Mouse (Mus musculus): ENCODE measurements around the gene B4galt2. TPM values are rescaled to one million over a fixed set of nuclear protein-coding genes. Genes with fewer than 3 reads are reported as not detected.

The B4galt2 gene
- total and polyA plus RNA-seq, 3 experiments, result 4.0 to 9.3 (median 4.3) TPM

- Histone ChIP-seq H3K27me3 (ENCODE audit: control insufficient read depth, insufficient read depth, low read length) (no peaks in the 10 kb centered on the region), H3K4me3 (no peak overlapping the region), H3K27ac (no peak overlapping the region), H3K36me3 (ENCODE audit: control insufficient read depth, insufficient read depth, low read length) (no peaks in the 10 kb centered on the region), H3K4me1 (ENCODE audit: control insufficient read depth, insufficient read depth, low read length) (no peaks in the 10 kb centered on the region), H3K9ac (ENCODE audit: low read depth, low read length) (no peak overlapping the region), H3K79me2 (replicated peaks; ENCODE audit: control insufficient read depth, insufficient read depth, low read length) (no peaks in the 10 kb centered on the region)
- no peak for DNase-seq
- WGBS, result 72% methylated on average over 10 of the region's 10 CpGs
- TF ChIP-seq POLR2A (IDR thresholded peaks at IDR 0.05; ENCODE audit: insufficient read depth, low read depth, low read length), result no peak
- no peak for TF ChIP-seq EP300 (IDR thresholded peaks at IDR 0.05; ENCODE audit: insufficient read depth, low read depth, low read length)
- no peak for TF ChIP-seq CTCF (IDR thresholded peaks at IDR 0.05)
- intact Hi-C loops (cut with DNase I), result no loop called here
Observed at GRCm38 (mm10) chr4:117878301-117878700, 5.0 kb downstream of the B4galt2 start.

- intact Hi-C loops (cut with DNase I), result no loop called here
Observed at GRCm38 (mm10) chr4:117873615-117874014, 9.7 kb downstream of the B4galt2 start.

GRCm38 (mm10) chr4:117872471-117872886 is 10.8 kb downstream of the B4galt2 start, which contains the start of gene Ccdc24:
Gene Ccdc24 (minus strand): TSS chr4:117872557.
- Histone ChIP-seq H3K9ac (ENCODE audit: low read depth, low read length) (no peak within 1 kb of the TSS), H3K27me3 (ENCODE audit: control insufficient read depth, insufficient read depth, low read length) (no peaks in the 10 kb centered on the region), H3K79me2 (replicated peaks; ENCODE audit: control insufficient read depth, insufficient read depth, low read length) (no peaks in the 10 kb centered on the region), H3K27ac (no peak within 1 kb of the TSS), H3K4me1 (ENCODE audit: control insufficient read depth, insufficient read depth, low read length) (no peaks in the 10 kb centered on the region), H3K4me3 (no peak within 1 kb of the TSS), H3K36me3 (ENCODE audit: control insufficient read depth, insufficient read depth, low read length) (no peaks in the 10 kb centered on the region)
- TF ChIP-seq POLR2A (IDR thresholded peaks at IDR 0.05; ENCODE audit: insufficient read depth, low read depth, low read length), result no peak
- TF ChIP-seq CTCF (IDR thresholded peaks at IDR 0.05), result no peak
- no peak for TF ChIP-seq EP300 (IDR thresholded peaks at IDR 0.05; ENCODE audit: insufficient read depth, low read depth, low read length)
- intact Hi-C loops (cut with DNase I), result no loop called here
- 20% methylated on average over 14 of the region's 14 CpGs for WGBS
- DNase-seq, result no peak

More at GRCm38 (mm10) chr4:117873615-117874014, 9.7 kb downstream of the B4galt2 start:
- no peak overlapping the region for H3K27ac ChIP-seq
- no peak for TF ChIP-seq CTCF (IDR thresholded peaks at IDR 0.05)
- TF ChIP-seq POLR2A (IDR thresholded peaks at IDR 0.05; ENCODE audit: insufficient read depth, low read depth, low read length), result no peak
- TF ChIP-seq EP300 (IDR thresholded peaks at IDR 0.05; ENCODE audit: insufficient read depth, low read depth, low read length), result no peak
- H3K4me1 ChIP-seq (ENCODE audit: control insufficient read depth, insufficient read depth, low read length), result no peaks in the 10 kb centered on the region
- DNase-seq, result no peak
- H3K4me3 ChIP-seq, result no peak overlapping the region
- H3K9ac ChIP-seq (ENCODE audit: low read depth, low read length), result no peak overlapping the region
- WGBS, result 88% methylated on average over 9 of the region's 9 CpGs
- H3K79me2 ChIP-seq (replicated peaks; ENCODE audit: control insufficient read depth, insufficient read depth, low read length), result no peaks in the 10 kb centered on the region
- no peaks in the 10 kb centered on the region for H3K36me3 ChIP-seq (ENCODE audit: control insufficient read depth, insufficient read depth, low read length)
- no peaks in the 10 kb centered on the region for H3K27me3 ChIP-seq (ENCODE audit: control insufficient read depth, insufficient read depth, low read length)

GRCm38 (mm10) chr4:117871787-117872186 is 11.5 kb downstream of the B4galt2 start:
- Histone ChIP-seq H3K27me3 (ENCODE audit: control insufficient read depth, insufficient read depth, low read length) (no peaks in the 10 kb centered on the region), H3K36me3 (ENCODE audit: control insufficient read depth, insufficient read depth, low read length) (no peaks in the 10 kb centered on the region), H3K4me1 (ENCODE audit: control insufficient read depth, insufficient read depth, low read length) (no peaks in the 10 kb centered on the region), H3K79me2 (replicated peaks; ENCODE audit: control insufficient read depth, insufficient read depth, low read length) (no peaks in the 10 kb centered on the region), H3K27ac (no peak overlapping the region), H3K4me3 (no peak overlapping the region), H3K9ac (ENCODE audit: low read depth, low read length) (no peak overlapping the region)
- TF ChIP-seq EP300 (IDR thresholded peaks at IDR 0.05; ENCODE audit: insufficient read depth, low read depth, low read length) (no peak), CTCF (IDR thresholded peaks at IDR 0.05) (no peak), POLR2A (IDR thresholded peaks at IDR 0.05; ENCODE audit: insufficient read depth, low read depth, low read length) (no peak)
- WGBS, result 70% methylated on average over 7 of the region's 7 CpGs
- DNase-seq, result no peak
- intact Hi-C loops (cut with DNase I), result no loop called here

GRCm38 (mm10) chr4:117870437-117870836 is 12.8 kb downstream of the B4galt2 start:
- intact Hi-C loops (cut with DNase I), result no loop called here
- no peak for DNase-seq
- Histone ChIP-seq H3K9ac (ENCODE audit: low read depth, low read length) (no peak overlapping the region), H3K4me1 (ENCODE audit: control insufficient read depth, insufficient read depth, low read length) (no peaks in the 10 kb centered on the region), H3K36me3 (ENCODE audit: control insufficient read depth, insufficient read depth, low read length) (no peaks in the 10 kb centered on the region), H3K27me3 (ENCODE audit: control insufficient read depth, insufficient read depth, low read length) (no peaks in the 10 kb centered on the region), H3K27ac (no peak overlapping the region), H3K4me3 (no peak overlapping the region), H3K79me2 (replicated peaks; ENCODE audit: control insufficient read depth, insufficient read depth, low read length) (no peaks in the 10 kb centered on the region)
- no peak for TF ChIP-seq POLR2A (IDR thresholded peaks at IDR 0.05; ENCODE audit: insufficient read depth, low read depth, low read length)
- no peak for TF ChIP-seq CTCF (IDR thresholded peaks at IDR 0.05)
- TF ChIP-seq EP300 (IDR thresholded peaks at IDR 0.05; ENCODE audit: insufficient read depth, low read depth, low read length), result no peak
- WGBS, result 43% methylated on average over 1 of the region's 1 CpGs

- no peaks in the 10 kb centered on the region for H3K79me2 ChIP-seq (replicated peaks; ENCODE audit: control insufficient read depth, insufficient read depth, low read length)
- no peaks in the 10 kb centered on the region for H3K36me3 ChIP-seq (ENCODE audit: control insufficient read depth, insufficient read depth, low read length)
- H3K4me3 ChIP-seq, result no peak overlapping the region
- TF ChIP-seq CTCF (IDR thresholded peaks at IDR 0.05) (no peak), POLR2A (IDR thresholded peaks at IDR 0.05; ENCODE audit: insufficient read depth, low read depth, low read length) (no peak), EP300 (IDR thresholded peaks at IDR 0.05; ENCODE audit: insufficient read depth, low read depth, low read length) (no peak)
- no peak overlapping the region for H3K9ac ChIP-seq (ENCODE audit: low read depth, low read length)
- no peaks in the 10 kb centered on the region for H3K4me1 ChIP-seq (ENCODE audit: control insufficient read depth, insufficient read depth, low read length)
- no peak overlapping the region for H3K27ac ChIP-seq
- 74% methylated on average over 9 of the region's 9 CpGs for WGBS
- no peaks in the 10 kb centered on the region for H3K27me3 ChIP-seq (ENCODE audit: control insufficient read depth, insufficient read depth, low read length)
- DNase-seq, result no peak
- intact Hi-C loops (cut with DNase I), result loop anchor here (5.0 to 10.0 kb wide), 2 partner anchors 165 to 213 kb away; no protein-coding TSS in a partner anchor
Observed at GRCm38 (mm10) chr4:117869317-117869716, 14.0 kb downstream of the B4galt2 start.
